Mouse (Mus musculus) CD4-positive naive resting alpha-beta T cell, adult 76 days (primary cell): ENCODE results near the gene Akap17b. TPM values are rescaled to one million over a fixed set of nuclear protein-coding genes. Genes with fewer than 3 reads are reported as not detected.

Experiments
- total RNA-seq: library from RNA; stranded (reverse); gene quantifications from one replicate; pipeline ENCODE4 v1.2.4, GENCODE M21; 2023

Akap17b gene
- 2.1 TPM for total RNA-seq

GRCm38 (mm10) chrX:36644657-36645551 lies at the start of gene Akap17b:
Akap17b (minus strand) TSS chrX:36645395.

DNA sequence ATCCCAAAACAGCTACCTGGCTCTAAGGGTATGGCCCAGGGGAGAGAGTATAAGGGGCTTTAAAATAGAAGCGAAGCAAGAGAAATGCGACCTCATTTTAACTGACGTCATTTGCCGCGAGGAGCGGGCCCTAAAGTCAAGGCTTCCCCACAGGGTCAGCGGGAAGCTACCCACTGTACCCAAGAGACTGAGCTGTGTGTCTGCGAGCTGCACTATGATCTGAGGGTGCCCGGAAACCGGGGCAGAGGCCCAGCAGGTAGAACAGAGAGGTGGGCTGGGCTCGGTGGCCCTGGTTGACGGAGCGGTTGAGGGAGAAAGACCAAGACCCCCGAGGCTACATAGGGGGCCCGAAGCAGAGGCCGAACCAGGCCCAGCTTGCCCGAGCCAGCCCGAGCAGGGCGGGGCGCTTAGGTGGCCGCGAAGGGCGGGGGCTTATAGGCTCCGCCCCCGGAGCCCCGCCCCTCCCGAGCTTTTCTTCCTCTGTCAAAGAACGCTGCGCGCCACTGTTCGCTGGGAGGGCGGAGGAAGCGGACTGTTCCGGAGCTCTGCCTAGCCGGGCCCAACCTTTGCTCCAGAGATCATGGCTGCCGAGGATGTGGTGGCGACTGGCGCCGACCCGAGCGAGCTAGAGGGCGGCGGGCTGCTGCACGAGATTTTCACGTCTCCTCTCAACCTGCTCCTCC lies 47.3 kb downstream of the Akap17b start, which contains the start of gene Pgrmc1:
TSS of gene Pgrmc1 (plus strand) at position 500 of the 683 bp plus-strand sequence.

Other genes with a start within 250 kb of the Akap17b start
- not detected for gene Gm6268, start 244.1 kb downstream of the Akap17b start, total RNA-seq
- gene Gm14569, start 153.6 kb downstream of the Akap17b start, total RNA-seq = not detected
- 47.5 TPM for gene Pgrmc1, start 47.2 kb downstream of the Akap17b start, total RNA-seq
- gene Slc25a43, start 98.3 kb upstream of the Akap17b start, total RNA-seq = not detected
- gene Slc25a5, start 150.3 kb upstream of the Akap17b start, total RNA-seq = 286 TPM
- 65.4 TPM for gene Ube2a, start 228.5 kb upstream of the Akap17b start, total RNA-seq
- 44.4 TPM for gene C330007P06Rik, start 228.7 kb upstream of the Akap17b start, total RNA-seq